Mouse (Mus musculus) megakaryocyte, embryonic 14.5 days (primary cell): Measurements from ENCODE around the gene Tyrobp.

Source experiments
- FLI1 ChIP-seq: IDR thresholded peaks from 2 replicates; pipeline ENCODE4 v1.6.1; 2012; ENCODE audit warnings: low read length, inconsistent platforms, mixed read lengths
- GATA1 ChIP-seq: IDR thresholded peaks from 3 replicates; pipeline ENCODE4 v1.6.1; 2012; ENCODE audit warnings: mixed read lengths, low read length, inconsistent platforms, borderline replicate concordance

DNA sequence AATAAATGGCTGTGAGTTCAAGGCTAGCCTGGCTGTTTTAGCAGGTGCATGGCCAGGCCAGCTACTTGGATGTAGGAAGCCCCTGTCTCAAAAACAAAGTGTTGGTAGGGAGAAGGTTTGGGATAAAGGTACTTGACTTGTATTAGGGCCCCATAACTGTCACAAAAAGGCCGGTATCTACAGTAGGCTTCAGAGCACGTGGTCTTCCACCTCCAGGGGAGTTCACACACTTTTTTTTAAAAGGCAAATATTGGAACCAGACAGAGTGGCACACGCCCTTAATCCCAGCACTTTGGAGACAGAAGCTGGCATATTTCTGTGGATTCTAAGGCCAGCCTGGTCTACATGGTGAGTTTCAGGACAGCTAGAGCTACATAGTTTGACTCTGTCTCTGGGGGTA is 7.1 kb downstream of the Tyrobp start:
- no peak for TF ChIP-seq GATA1
- TF ChIP-seq FLI1, result no peak
